Mouse (Mus musculus): ENCODE results near the gene Dbil5.

- no peak for TF ChIP-seq CTCF (conservative IDR thresholded peaks at IDR 0.05; ENCODE audit: low read length)
- TF ChIP-seq NANOG (IDR thresholded peaks at IDR 0.05; ENCODE audit: borderline replicate concordance, low read length), result no peak
- TF ChIP-seq POU5F1 (IDR thresholded peaks at IDR 0.05; ENCODE audit: borderline replicate concordance, low read length), result no peak
These were observed 10.6 kb upstream of the Dbil5 start for GRCm38 (mm10) chr11:76206793-76207192.
